Mouse (Mus musculus) cerebellum, adult 2 months (tissue): ENCODE results near the gene Olfr1423.

Experiments
- CTCF ChIP-seq: fragments of 200-500 bp; IDR thresholded peaks from 2 replicates; pipeline ENCODE4 v1.5.1; 2011; ENCODE audit warnings: low read depth, mild to moderate bottlenecking, control low read depth, low read length, moderate library complexity, borderline replicate concordance; ENCODE audit not compliant: insufficient read depth
- POLR2A ChIP-seq: fragments of 200-500 bp; IDR thresholded peaks from 2 replicates; pipeline ENCODE4 v1.6.1; 2011; ENCODE audit warnings: low read length, control low read depth, borderline replicate concordance; ENCODE audit not compliant: insufficient read depth

DNA sequence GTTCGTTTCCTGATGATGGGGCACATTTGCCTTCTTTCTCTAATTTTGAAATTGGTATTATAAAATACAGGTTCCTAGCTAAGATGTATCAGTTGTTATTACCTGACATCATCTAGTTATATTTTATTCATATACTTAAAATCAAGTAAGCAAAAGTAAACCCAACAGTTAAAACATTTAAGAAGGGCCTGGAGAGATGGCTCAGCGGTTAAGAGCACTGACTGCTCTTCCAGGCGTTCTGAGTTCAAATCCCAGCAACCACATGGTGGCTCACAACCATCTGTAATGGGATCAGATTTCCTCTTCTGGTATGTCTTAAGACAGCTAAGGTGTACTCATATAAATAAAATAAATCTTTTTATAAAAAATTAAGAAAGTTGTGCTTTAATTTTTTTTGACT is 53.3 kb downstream of the Olfr1423 start:
- TF ChIP-seq CTCF (no peak), POLR2A (no peak)
